Mouse (Mus musculus): ENCODE results near the gene Wars2. TPM values are rescaled to one million over a fixed set of nuclear protein-coding genes. Genes with fewer than 3 reads are reported as not detected.

Gene Wars2
- polyA plus RNA-seq, 1 experiment from 2014 or later, result 8.8 TPM

GRCm38 (mm10) chr3:99240213-99240720, 99.4 kb downstream of the Wars2 start, which contains the start of gene Tbx15:
Tbx15 (plus strand) TSS chr3:99240381.
- no peak for ATAC-seq (ENCODE audit: low FRiP score, low read depth)
- WGBS, result under 1% methylated on average over 19 of the region's 20 CpGs
- peak within 1 kb of the TSS; percentile 76 for H3K27ac ChIP-seq

GRCm38 (mm10) chr3:99240811-99241738, 100.2 kb downstream of the Wars2 start:
- peaks cover 42% of the 10 kb centered on the region for H3K4me1 ChIP-seq
- H3K27ac ChIP-seq, result peak overlapping the region; percentile 76
- H3K9me3 ChIP-seq, result no peaks in the 10 kb centered on the region
- H3K4me3 ChIP-seq, result peak overlapping the region; percentile 52
- H3K36me3 ChIP-seq, result no peaks in the 10 kb centered on the region
- H3K4me2 ChIP-seq (replicated peaks), result peak overlapping the region; percentile 75
- under 1% methylated on average over 50 of the region's 50 CpGs for WGBS
- 0 out of 2 replicates have a peak, but pooled peaks have one; percentile 9 for ATAC-seq (ENCODE audit: low FRiP score, low read depth)
- H3K9ac ChIP-seq, result peak overlapping the region; percentile 79
- H3K27me3 ChIP-seq, result peaks cover 79% of the 10 kb centered on the region

More at GRCm38 (mm10) chr3:99240213-99240720, 99.4 kb downstream of the Wars2 start, which contains the start of gene Tbx15:
- no peaks in the 10 kb centered on the region for H3K9me3 ChIP-seq
- H3K27me3 ChIP-seq, result peaks cover 75% of the 10 kb centered on the region
- peak within 1 kb of the TSS; percentile 75 for H3K4me2 ChIP-seq (replicated peaks)
- no peaks in the 10 kb centered on the region for H3K36me3 ChIP-seq
- peak within 1 kb of the TSS; percentile 52 for H3K4me3 ChIP-seq
- peak within 1 kb of the TSS; percentile 79 for H3K9ac ChIP-seq
- H3K4me1 ChIP-seq, result peaks cover 48% of the 10 kb centered on the region

GRCm38 (mm10) chr3:99242481-99242880, 101.6 kb downstream of the Wars2 start:
- peak overlapping the region; percentile 75 for H3K4me2 ChIP-seq (replicated peaks)
- H3K9ac ChIP-seq, result peak overlapping the region; percentile 56
- H3K27me3 ChIP-seq, result peaks cover 76% of the 10 kb centered on the region

GRCm38 (mm10) chr3:99245341-99245740, 104.5 kb downstream of the Wars2 start:
- peaks cover 58% of the 10 kb centered on the region for H3K27me3 ChIP-seq

More at GRCm38 (mm10) chr3:99242481-99242880, 101.6 kb downstream of the Wars2 start:
- peak overlapping the region; percentile 52 for H3K4me3 ChIP-seq
- peaks cover 47% of the 10 kb centered on the region for H3K4me1 ChIP-seq
- no peaks in the 10 kb centered on the region for H3K9me3 ChIP-seq
- no peak for ATAC-seq (ENCODE audit: low FRiP score, low read depth)
- peak overlapping the region; percentile 49 for H3K27ac ChIP-seq
- 14% methylated on average over 8 of the region's 8 CpGs for WGBS
- no peaks in the 10 kb centered on the region for H3K36me3 ChIP-seq

GRCm38 (mm10) chr3:99246629-99247028, 105.8 kb downstream of the Wars2 start:
- Histone ChIP-seq H3K9me3 (no peaks in the 10 kb centered on the region), H3K4me1 (peaks cover 59% of the 10 kb centered on the region), H3K4me2 (replicated peaks) (no peak overlapping the region), H3K36me3 (no peaks in the 10 kb centered on the region), H3K27ac (no peak overlapping the region), H3K27me3 (peaks cover 70% of the 10 kb centered on the region), H3K9ac (no peak overlapping the region), H3K4me3 (no peak overlapping the region)
- WGBS, result 51% methylated on average over 3 of the region's 3 CpGs
- ATAC-seq (ENCODE audit: low FRiP score, low read depth), result no peak

More at GRCm38 (mm10) chr3:99245341-99245740, 104.5 kb downstream of the Wars2 start:
- WGBS, result 8% methylated on average over 3 of the region's 3 CpGs
- Histone ChIP-seq H3K27ac (no peak overlapping the region), H3K4me2 (replicated peaks) (peak overlapping the region; percentile 25; the same call in 1 of the 2 replicates), H3K9me3 (no peaks in the 10 kb centered on the region), H3K4me3 (no peak overlapping the region), H3K9ac (no peak overlapping the region), H3K4me1 (peaks cover 51% of the 10 kb centered on the region), H3K36me3 (no peaks in the 10 kb centered on the region)
- ATAC-seq (ENCODE audit: low FRiP score, low read depth), result no peak

- peak overlapping the region; percentile 62 for H3K4me2 ChIP-seq (replicated peaks)
- peaks cover 60% of the 10 kb centered on the region for H3K4me1 ChIP-seq
- peak overlapping the region; percentile 32; the same call in 1 of the 2 replicates for H3K4me3 ChIP-seq
- H3K27me3 ChIP-seq, result peaks cover 65% of the 10 kb centered on the region
- no peaks in the 10 kb centered on the region for H3K36me3 ChIP-seq
- peak overlapping the region; percentile 82; the same call in 1 of the 2 replicates for H3K27ac ChIP-seq
- no peaks in the 10 kb centered on the region for H3K9me3 ChIP-seq
- no peak for ATAC-seq (ENCODE audit: low FRiP score, low read depth)
- 12% methylated on average over 4 of the region's 4 CpGs for WGBS
- peak overlapping the region; percentile 55; the same call in 1 of the 2 replicates for H3K9ac ChIP-seq
Observed at GRCm38 (mm10) chr3:99247586-99247985, 106.7 kb downstream of the Wars2 start.

GRCm38 (mm10) chr3:99247996-99248801, 107.3 kb downstream of the Wars2 start:
- peak overlapping the region; percentile 62 for H3K4me2 ChIP-seq (replicated peaks)
- WGBS, result 4% methylated on average over 28 of the region's 28 CpGs
- peaks cover 55% of the 10 kb centered on the region for H3K4me1 ChIP-seq
- H3K27ac ChIP-seq, result peak overlapping the region; percentile 82
- peak; percentile 20; the same call in 1 of the 2 replicates for ATAC-seq (ENCODE audit: low FRiP score, low read depth)
- H3K4me3 ChIP-seq, result peak overlapping the region; percentile 32
- peaks cover 60% of the 10 kb centered on the region for H3K27me3 ChIP-seq
- H3K36me3 ChIP-seq, result no peaks in the 10 kb centered on the region
- no peaks in the 10 kb centered on the region for H3K9me3 ChIP-seq
- H3K9ac ChIP-seq, result peak overlapping the region; percentile 55

- Histone ChIP-seq H3K4me3 (peak overlapping the region; percentile 32), H3K27ac (peak overlapping the region; percentile 82), H3K4me2 (replicated peaks) (peak overlapping the region; percentile 62), H3K4me1 (peaks cover 55% of the 10 kb centered on the region), H3K27me3 (peaks cover 52% of the 10 kb centered on the region), H3K9ac (peak overlapping the region; percentile 55; the same call in 1 of the 2 replicates), H3K36me3 (no peaks in the 10 kb centered on the region), H3K9me3 (no peaks in the 10 kb centered on the region)
- WGBS, result 1% methylated on average over 25 of the region's 25 CpGs
- no peak for ATAC-seq (ENCODE audit: low FRiP score, low read depth)
Observed at GRCm38 (mm10) chr3:99248831-99249550, 108.1 kb downstream of the Wars2 start.

- Histone ChIP-seq H3K27me3 (peaks cover 48% of the 10 kb centered on the region), H3K36me3 (no peaks in the 10 kb centered on the region), H3K9ac (peak overlapping the region; percentile 51), H3K4me3 (peak overlapping the region; percentile 32), H3K9me3 (no peaks in the 10 kb centered on the region), H3K4me2 (replicated peaks) (peak overlapping the region; percentile 62), H3K4me1 (peaks cover 55% of the 10 kb centered on the region), H3K27ac (peak overlapping the region; percentile 82; the same call in 1 of the 2 replicates)
- 3% methylated on average over 11 of the region's 11 CpGs for WGBS
- ATAC-seq (ENCODE audit: low FRiP score, low read depth), result no peak
Observed at GRCm38 (mm10) chr3:99249551-99249870, 108.6 kb downstream of the Wars2 start.

- peaks cover 55% of the 10 kb centered on the region for H3K4me1 ChIP-seq
- H3K9me3 ChIP-seq, result no peaks in the 10 kb centered on the region
- no peaks in the 10 kb centered on the region for H3K36me3 ChIP-seq
- peak overlapping the region; percentile 82; the same call in 1 of the 2 replicates for H3K27ac ChIP-seq
- ATAC-seq (ENCODE audit: low FRiP score, low read depth), result no peak
- peak overlapping the region; percentile 43; the same call in 1 of the 2 replicates for H3K9ac ChIP-seq
- whole genome bisulfite sequencing, result 2% methylated on average over 6 of the region's 6 CpGs
- peak overlapping the region; percentile 32 for H3K4me3 ChIP-seq
- peak overlapping the region; percentile 62 for H3K4me2 ChIP-seq (replicated peaks)
- peaks cover 44% of the 10 kb centered on the region for H3K27me3 ChIP-seq
Observed at GRCm38 (mm10) chr3:99249906-99250305, 109.0 kb downstream of the Wars2 start.

Data from limb, embryonic 13.5 days (tissue).